Mouse (Mus musculus) hindbrain, embryonic 16.5 days (tissue): ENCODE data around the gene Atp6v1g3. TPM values are rescaled to one million over a fixed set of nuclear protein-coding genes. Genes with fewer than 3 reads are reported as not detected.

ENCODE experiments used
- ATAC-seq: fragments of 200-750 bp; cut with Nextera tagmentation; 2 replicates; pipeline ENCODE4 v1.8.0; 2017; ENCODE audit warnings: moderate TSS enrichment, moderate library complexity
- H3K27ac ChIP-seq: fragments of 300-500 bp; sonication (generic); 2 replicates; pipeline ENCODE4 v1.5.1; 2014; ENCODE audit warnings: low read depth, mild to moderate bottlenecking, control low read depth, low read length, moderate library complexity
- H3K27me3 ChIP-seq: fragments of 300-500 bp; sonication (generic); replicated peaks from 2 replicates; pipeline ENCODE4 v1.6.1; 2014; ENCODE audit warnings: low read length; ENCODE audit not compliant: control insufficient read depth, insufficient read depth
- H3K36me3 ChIP-seq: fragments of 300-500 bp; sonication (generic); 2 replicates; pipeline ENCODE4 v1.6.1; 2014; ENCODE audit warnings: mild to moderate bottlenecking, low read length, moderate library complexity, mixed read lengths; ENCODE audit not compliant: control insufficient read depth, insufficient read depth
- H3K4me1 ChIP-seq: fragments of 300-500 bp; sonication (generic); 2 replicates; pipeline ENCODE4 v1.6.1; 2014; ENCODE audit warnings: low read depth, low read length; ENCODE audit not compliant: control insufficient read depth, insufficient read depth
- H3K4me2 ChIP-seq: fragments of 300-500 bp; sonication (generic); 2 replicates; pipeline ENCODE4 v1.6.1; 2014; ENCODE audit warnings: mild to moderate bottlenecking, low read length, control low read depth, moderate library complexity
- H3K4me3 ChIP-seq: fragments of 300-500 bp; sonication (generic); 2 replicates; pipeline ENCODE4 v1.5.1; 2014; ENCODE audit warnings: mild to moderate bottlenecking, low read length, control low read depth, moderate library complexity
- H3K9ac ChIP-seq: fragments of 300-500 bp; sonication (generic); 2 replicates; pipeline ENCODE4 v1.6.1; 2014; ENCODE audit warnings: low read depth, mild to moderate bottlenecking, control low read depth, low read length, moderate library complexity
- H3K9me3 ChIP-seq: fragments of 300-500 bp; sonication (generic); 2 replicates; pipeline ENCODE4 v1.6.1; 2014; ENCODE audit warnings: mild to moderate bottlenecking, low read length, moderate library complexity; ENCODE audit not compliant: control insufficient read depth
- WGBS: fragments of 180-500 bp; shearing (Covaris S2); extraction: QIAGEN DNeasy Blood & Tissue Kit; methylation state at CpG from one replicate; pipeline ENCODE4 v1.1.7; 2014; 5-methylcytosine and 5-hydroxymethylcytosine counted together
- polyA plus RNA-seq: library from polyadenylated mRNA; unstranded; fragments of >200 nt; fragmentation: Nextera tagmentation; extraction: Ambion mirVana; gene quantifications from 2 replicates; pipeline ENCODE4 v1.2.1, GENCODE M21; 2015

Atp6v1g3 gene
- polyA plus RNA-seq, 1 experiment from 2014 or later, result not detected

DNA sequence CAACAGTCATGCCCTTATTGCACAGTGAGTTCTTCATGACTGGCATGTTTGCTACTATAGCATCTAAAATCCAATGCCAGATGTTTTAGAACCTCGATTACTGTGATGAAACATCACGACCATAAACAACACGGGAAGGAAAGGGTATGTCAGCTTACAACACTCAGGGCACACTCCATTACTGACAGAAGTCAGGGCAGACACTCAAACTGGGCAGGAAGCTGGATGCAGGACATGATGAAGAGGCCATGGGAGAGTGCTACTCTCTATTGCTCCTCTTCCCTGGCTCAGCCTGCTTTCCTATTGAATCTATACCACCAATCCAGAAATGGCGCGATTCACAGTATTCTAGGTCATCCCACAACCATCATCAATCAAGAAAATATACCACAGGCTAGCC is 28.4 kb downstream of the Atp6v1g3 start:
- no peaks in the 10 kb centered on the region for H3K36me3 ChIP-seq
- H3K9ac ChIP-seq, result no peak overlapping the region
- H3K9me3 ChIP-seq, result no peaks in the 10 kb centered on the region
- no peaks in the 10 kb centered on the region for H3K4me1 ChIP-seq
- ATAC-seq, result no peak
- no peak overlapping the region for H3K27ac ChIP-seq
- WGBS, result 92% methylated on average over 5 of the region's 5 CpGs
- no peak overlapping the region for H3K4me2 ChIP-seq
- no peaks in the 10 kb centered on the region for H3K27me3 ChIP-seq
- no peak overlapping the region for H3K4me3 ChIP-seq

DNA sequence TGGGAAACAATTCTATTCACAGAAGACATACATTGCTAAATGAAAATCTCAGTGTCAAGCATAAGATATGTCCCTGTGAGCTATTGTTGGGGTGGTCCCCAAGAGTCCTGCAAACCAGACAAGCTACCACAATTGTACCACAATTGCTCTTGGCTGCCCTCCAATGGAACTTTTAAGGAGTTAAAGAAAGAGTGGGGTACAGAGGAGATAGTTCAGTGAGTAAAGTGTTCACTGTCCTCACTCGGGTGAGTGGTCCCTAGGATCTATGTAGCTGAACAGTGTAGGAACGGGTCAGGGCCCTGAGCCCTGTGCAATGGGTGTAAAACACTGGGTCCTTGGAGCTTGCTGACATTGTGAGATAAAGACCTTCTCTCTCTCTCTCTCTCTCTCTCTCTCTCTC is 29.2 kb downstream of the Atp6v1g3 start:
- ATAC-seq, result no peak
- no peak overlapping the region for H3K4me2 ChIP-seq
- no peaks in the 10 kb centered on the region for H3K27me3 ChIP-seq
- no peak overlapping the region for H3K27ac ChIP-seq
- H3K36me3 ChIP-seq, result no peaks in the 10 kb centered on the region
- H3K4me1 ChIP-seq, result no peaks in the 10 kb centered on the region
- H3K9ac ChIP-seq, result no peak overlapping the region
- WGBS, result 92% methylated on average over 2 of the region's 2 CpGs
- no peak overlapping the region for H3K4me3 ChIP-seq
- no peaks in the 10 kb centered on the region for H3K9me3 ChIP-seq

DNA sequence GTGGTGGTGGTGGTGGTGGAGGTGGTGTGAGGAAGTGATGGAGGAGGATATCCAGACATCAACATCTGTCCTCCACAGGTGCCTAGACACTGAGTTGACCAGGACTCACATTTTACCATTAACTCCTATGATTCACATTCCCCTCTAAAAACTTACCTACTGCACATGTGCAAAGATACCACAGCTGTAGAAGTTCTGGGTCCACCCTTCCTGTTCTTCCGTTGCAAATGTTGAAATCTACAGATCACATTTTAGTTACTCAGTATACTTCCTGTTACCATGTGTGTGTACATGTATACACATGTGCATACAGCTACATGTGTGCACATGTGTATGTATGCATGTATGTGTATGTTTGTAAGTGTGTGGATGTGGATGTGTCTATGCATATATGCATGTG is 29.8 kb downstream of the Atp6v1g3 start:
- Histone ChIP-seq H3K4me2 (no peak overlapping the region), H3K9me3 (no peaks in the 10 kb centered on the region), H3K36me3 (no peaks in the 10 kb centered on the region), H3K27me3 (no peaks in the 10 kb centered on the region), H3K27ac (no peak overlapping the region), H3K9ac (no peak overlapping the region), H3K4me3 (no peak overlapping the region), H3K4me1 (no peaks in the 10 kb centered on the region)
- ATAC-seq, result no peak
- WGBS, result 100% methylated on average over 1 of the region's 1 CpGs

DNA sequence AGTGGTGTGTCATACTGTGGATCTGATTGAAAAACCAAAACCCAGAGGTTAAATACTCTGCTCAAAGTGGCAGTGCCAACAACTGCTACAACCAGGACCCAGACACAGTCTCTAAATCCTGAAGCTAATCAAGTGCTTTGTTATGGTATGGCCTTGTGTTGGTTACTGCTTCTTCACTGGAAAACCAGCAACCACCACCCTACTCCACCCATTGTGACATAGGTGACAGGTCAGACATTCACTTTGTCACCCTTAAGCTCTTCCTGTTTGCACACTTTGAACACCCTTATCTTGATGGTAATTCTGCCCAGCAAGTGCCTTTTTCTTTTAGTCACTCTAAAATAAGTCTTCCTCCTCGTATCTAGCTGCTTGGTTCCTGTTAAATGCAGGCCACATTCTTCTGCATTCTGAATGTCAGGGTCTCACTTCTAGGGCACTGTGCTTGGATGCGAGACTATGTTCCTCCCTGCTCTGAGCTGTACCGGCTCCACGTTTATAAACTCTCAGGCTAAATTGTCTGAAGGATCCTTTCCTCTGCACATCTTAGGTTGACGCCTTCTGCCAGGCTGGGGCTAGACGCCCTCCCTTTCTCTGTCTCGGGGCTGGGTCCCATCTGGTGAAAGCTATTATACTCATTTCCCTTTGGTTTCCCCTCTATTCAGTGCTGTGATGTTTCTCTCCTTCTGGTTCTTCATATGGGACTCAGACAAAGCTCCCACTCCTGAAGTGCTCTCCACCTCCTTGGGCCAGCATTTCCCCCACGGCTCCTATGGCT is 30.8 kb downstream of the Atp6v1g3 start:
- H3K36me3 ChIP-seq, result no peaks in the 10 kb centered on the region
- H3K4me3 ChIP-seq, result no peak overlapping the region
- 49% methylated on average over 8 of the region's 8 CpGs for WGBS

DNA sequence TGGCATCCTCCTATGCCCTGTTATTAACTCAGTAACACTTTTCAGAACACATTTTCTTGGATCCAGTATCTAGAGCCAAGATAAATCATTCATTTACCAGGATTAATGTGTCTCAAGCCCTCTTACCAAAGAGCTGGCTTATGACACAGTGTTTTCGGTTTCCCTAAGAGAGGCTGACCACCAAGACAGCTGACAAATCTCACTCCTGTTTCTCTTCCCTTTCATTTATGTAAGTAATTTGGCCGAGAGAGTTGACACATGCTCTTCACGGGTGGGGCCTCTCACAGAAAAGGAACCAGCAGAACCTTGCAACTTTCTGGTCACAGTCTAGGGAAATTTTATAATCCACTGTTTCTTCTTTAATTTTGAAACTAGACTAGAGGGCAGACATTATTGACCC is 49.1 kb downstream of the Atp6v1g3 start:
- H3K9ac ChIP-seq, result no peak overlapping the region
- H3K27me3 ChIP-seq, result no peaks in the 10 kb centered on the region
- H3K4me1 ChIP-seq, result peaks cover 4% of the 10 kb centered on the region; the same call in 1 of the 2 replicates
- H3K27ac ChIP-seq, result no peak overlapping the region
- H3K9me3 ChIP-seq, result no peaks in the 10 kb centered on the region
- ATAC-seq, result no peak
- H3K4me3 ChIP-seq, result no peak overlapping the region
- no peaks in the 10 kb centered on the region for H3K36me3 ChIP-seq
- H3K4me2 ChIP-seq, result no peak overlapping the region
- 80% methylated on average over 3 of the region's 3 CpGs for WGBS

More for the DNA sequence above, 30.8 kb downstream of the Atp6v1g3 start:
- H3K4me1 ChIP-seq, result no peaks in the 10 kb centered on the region
- no peaks in the 10 kb centered on the region for H3K9me3 ChIP-seq
- H3K27me3 ChIP-seq, result no peaks in the 10 kb centered on the region
- no peak overlapping the region for H3K27ac ChIP-seq
- no peak for ATAC-seq
- H3K9ac ChIP-seq, result no peak overlapping the region
- no peak overlapping the region for H3K4me2 ChIP-seq

DNA sequence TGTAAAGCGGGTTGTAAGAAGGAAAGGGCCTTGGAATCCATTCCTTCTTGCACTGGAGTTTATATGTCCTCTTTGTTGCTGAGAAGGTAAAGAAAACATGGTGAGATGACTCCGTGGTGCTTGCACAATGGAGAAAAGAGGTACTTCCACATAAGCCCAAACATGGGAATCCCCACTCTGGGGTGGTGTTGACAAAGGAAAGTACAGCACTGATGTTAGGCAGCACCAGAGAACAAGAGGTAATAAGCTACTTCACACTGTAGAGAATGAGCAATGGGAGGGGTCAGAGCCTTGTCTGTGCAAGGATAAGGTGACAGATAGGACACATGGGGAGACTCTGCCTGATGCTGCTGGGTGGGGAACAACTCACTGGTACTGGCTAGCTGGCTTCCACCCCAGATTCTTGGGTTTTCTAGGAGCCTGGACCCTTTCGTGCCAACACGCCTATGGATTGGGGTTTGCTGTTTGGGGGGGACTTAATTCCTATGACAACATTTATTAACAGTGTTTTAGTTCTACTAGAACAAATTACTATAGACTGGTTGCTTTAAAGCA is 49.6 kb downstream of the Atp6v1g3 start:
- Histone ChIP-seq H3K27ac (no peak overlapping the region), H3K4me1 (peaks cover 4% of the 10 kb centered on the region; the same call in 1 of the 2 replicates), H3K9ac (no peak overlapping the region), H3K36me3 (no peaks in the 10 kb centered on the region), H3K27me3 (no peaks in the 10 kb centered on the region), H3K4me2 (no peak overlapping the region), H3K4me3 (no peak overlapping the region), H3K9me3 (no peaks in the 10 kb centered on the region)
- 87% methylated on average over 4 of the region's 4 CpGs for WGBS
- no peak for ATAC-seq

DNA sequence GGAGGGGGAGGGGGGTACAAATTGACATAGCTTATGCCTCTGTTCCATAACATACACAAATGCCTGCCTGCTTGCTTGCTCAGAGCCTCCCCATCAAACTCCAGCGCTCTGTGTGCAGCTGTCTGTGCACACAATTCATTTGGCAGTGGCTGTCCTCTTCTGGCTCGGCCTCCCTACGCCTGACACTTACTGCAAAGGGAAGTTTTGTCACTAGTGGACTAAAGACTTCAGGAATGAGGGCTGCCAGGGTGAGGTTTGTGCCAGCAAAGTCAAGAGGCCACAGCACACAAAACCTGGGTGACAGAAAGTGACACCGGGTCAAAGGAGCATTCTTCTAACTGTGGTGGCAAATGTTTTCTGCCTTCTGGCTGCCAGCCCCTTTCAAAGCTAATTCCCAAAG is 52.6 kb downstream of the Atp6v1g3 start:
- no peak overlapping the region for H3K4me3 ChIP-seq
- peak; percentile 91 for ATAC-seq
- H3K27me3 ChIP-seq, result no peaks in the 10 kb centered on the region
- H3K9ac ChIP-seq, result no peak overlapping the region
- 24% methylated on average over 4 of the region's 4 CpGs for WGBS
- H3K9me3 ChIP-seq, result no peaks in the 10 kb centered on the region
- no peak overlapping the region for H3K27ac ChIP-seq
- H3K36me3 ChIP-seq, result no peaks in the 10 kb centered on the region
- H3K4me1 ChIP-seq, result peaks cover 4% of the 10 kb centered on the region; the same call in 1 of the 2 replicates
- no peak overlapping the region for H3K4me2 ChIP-seq

DNA sequence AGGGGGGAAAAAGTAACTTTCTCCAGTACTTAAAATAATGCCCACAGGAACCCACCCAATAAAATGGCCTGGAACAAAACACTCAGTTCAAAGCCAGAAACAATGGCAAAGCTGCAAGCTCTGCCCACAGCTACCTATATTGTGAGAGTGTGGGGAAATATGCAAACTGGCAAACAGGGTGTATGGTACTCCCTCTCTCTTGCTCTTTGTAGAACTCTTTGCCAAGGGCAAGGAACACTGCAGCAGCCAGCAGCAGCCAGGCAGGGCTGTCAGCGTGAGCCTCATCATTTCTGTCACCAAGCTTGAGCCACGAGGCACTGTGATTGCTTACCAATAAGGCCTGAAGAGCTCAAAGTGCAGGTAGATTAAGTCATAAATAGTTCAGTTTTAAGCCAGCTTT is 53.0 kb downstream of the Atp6v1g3 start:
- Histone ChIP-seq H3K9ac (no peak overlapping the region), H3K4me1 (peaks cover 4% of the 10 kb centered on the region; the same call in 1 of the 2 replicates), H3K4me3 (no peak overlapping the region), H3K9me3 (no peaks in the 10 kb centered on the region), H3K36me3 (no peaks in the 10 kb centered on the region), H3K4me2 (no peak overlapping the region), H3K27ac (no peak overlapping the region), H3K27me3 (no peaks in the 10 kb centered on the region)
- 16% methylated on average over 2 of the region's 2 CpGs for WGBS
- peak; percentile 64; the same call in 1 of the 2 replicates for ATAC-seq

DNA sequence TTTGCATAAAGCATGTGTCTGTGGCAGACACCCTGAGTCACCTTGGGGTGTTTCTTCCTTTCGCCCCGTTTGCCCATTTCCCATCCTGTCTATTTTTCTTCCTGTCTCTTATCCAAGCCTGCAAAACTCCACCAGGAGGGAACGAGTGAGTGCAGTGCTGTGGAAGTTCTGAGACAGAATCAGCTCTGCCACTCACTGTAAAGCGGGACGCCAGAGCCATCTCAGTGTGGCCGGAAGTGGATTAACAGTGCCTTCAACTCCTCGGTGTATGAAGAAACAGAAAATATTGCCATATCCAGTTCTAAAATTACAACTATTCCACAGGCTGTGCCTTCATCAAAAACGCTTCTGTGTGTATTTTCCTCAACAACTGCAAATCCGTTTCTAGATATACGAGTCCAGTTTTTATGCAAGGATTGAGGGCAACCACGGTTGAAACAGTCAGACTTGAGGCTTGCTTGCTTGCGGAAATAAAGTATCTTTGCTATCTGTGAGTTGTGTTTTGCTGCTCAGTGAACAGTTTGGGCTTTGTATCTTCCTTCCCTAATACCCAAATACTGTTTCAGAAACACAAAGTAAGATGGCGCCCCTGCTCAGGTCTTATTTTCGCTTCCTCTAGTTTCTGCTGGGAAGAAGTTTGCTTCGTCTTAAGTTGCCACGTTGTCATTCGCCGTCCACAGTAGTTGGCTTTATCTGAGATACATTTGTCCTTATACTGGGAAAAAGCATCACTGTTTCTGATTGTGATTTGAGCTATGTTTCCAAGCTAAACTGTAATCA is 54.1 kb downstream of the Atp6v1g3 start:
- no peaks in the 10 kb centered on the region for H3K27me3 ChIP-seq
- no peak for ATAC-seq
- H3K36me3 ChIP-seq, result no peaks in the 10 kb centered on the region
- no peak overlapping the region for H3K9ac ChIP-seq
- H3K4me1 ChIP-seq, result peaks cover 4% of the 10 kb centered on the region; the same call in 1 of the 2 replicates
- 72% methylated on average over 18 of the region's 18 CpGs for WGBS
- no peaks in the 10 kb centered on the region for H3K9me3 ChIP-seq
- no peak overlapping the region for H3K27ac ChIP-seq
- no peak overlapping the region for H3K4me3 ChIP-seq
- H3K4me2 ChIP-seq, result no peak overlapping the region
